Mouse (Mus musculus) bone marrow macrophage, adult 2 months (primary cell): ENCODE data around the gene Dnaaf3. TPM values are rescaled to one million over a fixed set of nuclear protein-coding genes. Genes with fewer than 3 reads are reported as not detected.
"Not testable (repeated sequence)": the region's sequence is repeated elsewhere in the genome, so short reads cannot be mapped to it uniquely, and the experiment has no call there.

ENCODE experiments used
- H3K27ac ChIP-seq: 2 replicates; pipeline ENCODE4 v1.5.1; 2012; ENCODE audit warnings: low read depth, low read length; ENCODE audit not compliant: insufficient read depth
- H3K4me1 ChIP-seq: 2 replicates; pipeline ENCODE4 v1.6.1; 2012; ENCODE audit warnings: low read length; ENCODE audit not compliant: control insufficient read depth, insufficient read depth
- H3K4me3 ChIP-seq: 2 replicates; pipeline ENCODE4 v1.5.1; 2012; ENCODE audit warnings: mild to moderate bottlenecking, low read length, moderate library complexity; ENCODE audit not compliant: insufficient read depth
- CTCF ChIP-seq: IDR thresholded peaks from 2 replicates; pipeline ENCODE4 v1.5.1; 2012; ENCODE audit warnings: low read depth, mild to moderate bottlenecking, low read length, moderate library complexity
- POLR2A ChIP-seq: IDR thresholded peaks from 2 replicates; pipeline ENCODE4 v1.6.1; 2012; ENCODE audit warnings: mild to moderate bottlenecking, low read depth, low read length, borderline replicate concordance
- polyA plus RNA-seq: library from polyadenylated mRNA; stranded (reverse); fragments of >200 nt; gene quantifications from 2 replicates; pipeline ENCODE4 v1.2.4, GENCODE M21; 2012; ENCODE audit not compliant: missing spikeins, insufficient read depth, insufficient read length

The Dnaaf3 gene
- polyA plus RNA-seq = 8.2 and 8.9 TPM in 2 replicates

- TF ChIP-seq CTCF (no peak), POLR2A (no peak)
- peaks cover 8% of the 10 kb centered on the region for H3K4me1 ChIP-seq
- peak within 1 kb of the TSS; percentile 23 for H3K4me3 ChIP-seq
- H3K27ac ChIP-seq = no peak within 1 kb of the TSS
Measured at GRCm38 (mm10) chr7:4532005-4532729, at the start of gene Dnaaf3. Gene Dnaaf3 (minus strand): TSS chr7:4532453.

- not testable (repeated sequence) for H3K4me1 ChIP-seq, H3K27ac ChIP-seq, H3K4me3 ChIP-seq
Measured at GRCm38 (mm10) chr7:4581481-4581880, 49.2 kb upstream of the Dnaaf3 start.

- not testable (repeated sequence) for H3K4me3 ChIP-seq, H3K27ac ChIP-seq, H3K4me1 ChIP-seq
Measured at GRCm38 (mm10) chr7:4572361-4572760, 40.1 kb upstream of the Dnaaf3 start.

GRCm38 (mm10) chr7:4562660-4563059 lies 30.4 kb upstream of the Dnaaf3 start:
- H3K4me3 ChIP-seq = no peak overlapping the region
- no peak overlapping the region for H3K27ac ChIP-seq
- no peak for TF ChIP-seq CTCF
- TF ChIP-seq POLR2A = no peak
- no peaks in the 10 kb centered on the region for H3K4me1 ChIP-seq

GRCm38 (mm10) chr7:4557167-4557560 lies 24.9 kb upstream of the Dnaaf3 start:
- no peak overlapping the region for H3K27ac ChIP-seq
- no peak for TF ChIP-seq POLR2A
- no peak overlapping the region for H3K4me3 ChIP-seq
- H3K4me1 ChIP-seq = no peaks in the 10 kb centered on the region

GRCm38 (mm10) chr7:4556256-4557166 lies 24.3 kb upstream of the Dnaaf3 start:
- peak; percentile 84; the same call in 1 of the 2 replicates for TF ChIP-seq CTCF
- no peak for TF ChIP-seq POLR2A
- Histone ChIP-seq H3K27ac (no peak overlapping the region), H3K4me3 (no peak overlapping the region), H3K4me1 (no peaks in the 10 kb centered on the region)

- TF ChIP-seq CTCF = no peak
- no peak for TF ChIP-seq POLR2A
- H3K4me1 ChIP-seq = no peaks in the 10 kb centered on the region
- no peak within 1 kb of the TSS for H3K4me3 ChIP-seq
- H3K27ac ChIP-seq = no peak within 1 kb of the TSS
Measured at GRCm38 (mm10) chr7:4547221-4547641, 15.0 kb upstream of the Dnaaf3 start, which contains the start of gene Syt5. Gene Syt5 (minus strand): TSS chr7:4547541.

GRCm38 (mm10) chr7:4546591-4547131 lies 14.4 kb upstream of the Dnaaf3 start:
- TF ChIP-seq POLR2A = no peak
- no peak for TF ChIP-seq CTCF
- H3K27ac ChIP-seq = no peak overlapping the region
- H3K4me1 ChIP-seq = no peaks in the 10 kb centered on the region
- H3K4me3 ChIP-seq = no peak overlapping the region

GRCm38 (mm10) chr7:4546050-4546449 lies 13.8 kb upstream of the Dnaaf3 start:
- Histone ChIP-seq H3K4me1 (no peaks in the 10 kb centered on the region), H3K4me3 (no peak overlapping the region), H3K27ac (no peak overlapping the region)
- TF ChIP-seq POLR2A (no peak), CTCF (no peak)

- no peak overlapping the region for H3K4me3 ChIP-seq
- H3K27ac ChIP-seq = no peak overlapping the region
- no peaks in the 10 kb centered on the region for H3K4me1 ChIP-seq
- no peak for TF ChIP-seq POLR2A
- no peak for TF ChIP-seq CTCF
Measured at GRCm38 (mm10) chr7:4542013-4542412, 9.8 kb upstream of the Dnaaf3 start.
